Mouse (Mus musculus): ENCODE results near the gene Echs1. TPM values are rescaled to one million over a fixed set of nuclear protein-coding genes. Genes with fewer than 3 reads are reported as not detected.
A peak's percentile ranks its signal among the peaks of the same experiment; 100 is the strongest.

Echs1 gene
- total and polyA plus RNA-seq, 3 experiments: 43.3 to 72.0 (median 47.8) TPM

DNA sequence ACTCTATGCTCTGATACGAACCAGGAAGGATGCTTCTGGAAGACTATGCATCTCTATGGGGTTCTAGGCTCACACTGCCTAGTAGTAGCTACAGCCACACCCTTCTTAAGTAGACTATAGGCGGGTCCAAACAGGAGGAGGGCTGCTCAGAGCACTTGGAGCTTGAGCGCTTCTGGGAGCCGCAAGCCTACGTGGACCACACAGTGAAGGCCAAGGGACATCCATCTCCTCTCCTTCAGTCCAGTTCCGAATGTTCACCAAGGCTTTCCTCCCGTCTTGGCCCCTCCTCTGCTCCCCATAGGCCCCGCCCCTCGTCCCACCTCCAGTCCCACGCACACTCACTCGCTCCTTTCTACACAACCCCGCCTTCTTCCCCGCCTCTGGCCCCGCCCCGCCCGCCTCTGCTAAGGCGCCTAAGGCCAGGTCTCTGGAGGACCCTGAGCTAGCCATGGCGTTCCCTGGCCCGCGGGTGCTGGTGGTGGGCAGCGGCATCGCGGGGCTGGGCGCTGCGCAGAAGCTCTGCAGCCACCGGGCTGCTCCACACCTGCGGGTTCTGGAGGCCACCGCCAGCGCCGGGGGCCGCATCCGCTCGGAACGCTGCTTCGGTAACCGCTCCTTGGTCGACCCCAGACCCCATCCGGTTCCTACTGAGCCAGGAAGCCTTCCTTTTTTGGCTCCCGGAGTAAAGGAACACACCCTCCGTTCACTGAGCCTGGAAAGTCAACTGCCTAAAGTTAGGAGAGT is 9.2 kb upstream of the Echs1 start (continued):
- TF ChIP-seq HCFC1 (IDR thresholded peaks at IDR 0.05; ENCODE audit: low read depth, low read length) (peak; percentile 48; the same call in 1 of the 2 replicates), RCOR1 (conservative IDR thresholded peaks at IDR 0.05; ENCODE audit: low read depth, low read length) (no peak), BHLHE40 (IDR thresholded peaks at IDR 0.05; ENCODE audit: low read depth, low read length) (no peak), MEF2A (IDR thresholded peaks at IDR 0.05; ENCODE audit: borderline replicate concordance, low read depth, low read length) (peak; percentile 18)

DNA sequence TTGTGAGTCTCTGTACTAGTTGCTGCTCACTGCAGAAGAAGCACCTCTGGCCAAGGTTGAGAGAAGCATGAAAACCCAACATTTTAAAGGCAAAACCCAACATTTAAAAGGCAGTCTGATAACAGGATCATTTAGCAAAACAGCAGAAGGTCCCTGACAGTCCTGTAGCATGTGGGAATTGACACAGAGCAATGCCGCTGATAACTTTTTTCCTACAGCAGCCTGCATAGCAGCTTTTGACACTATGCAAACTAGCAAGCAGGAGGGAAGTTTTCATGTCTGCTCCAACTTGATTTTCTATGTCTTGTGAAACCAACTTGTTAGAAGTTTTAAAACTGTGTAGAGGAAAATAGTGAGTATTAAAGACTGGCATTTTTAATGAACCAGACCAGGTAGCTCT is 8.1 kb upstream of the Echs1 start:
- Histone ChIP-seq H3K79me2 (replicated peaks; ENCODE audit: control insufficient read depth, extremely low read depth, insufficient read depth, poor library complexity, severe bottlenecking) (peaks cover 3% of the 10 kb centered on the region), H3K4me2 (ENCODE audit: insufficient read depth, low read depth, poor library complexity, severe bottlenecking) (peak overlapping the region; percentile 72), H3K27ac (ENCODE audit: insufficient read depth, low read depth) (peak overlapping the region; percentile 93), H3K36me3 (replicated peaks in 1 of 2; ENCODE audit: control insufficient read depth in 1 of 2, insufficient read depth in 1 of 2, low read length in 1 of 2) (peaks cover 4 to 13% of the 10 kb centered on the region in 2 experiments), H3K9me3 (replicated peaks; ENCODE audit: low read length) (no peaks in the 10 kb centered on the region), H3K27me3 (replicated peaks) (no peaks in the 10 kb centered on the region), H3K4me3 (replicated peaks in 1 of 3; ENCODE audit: low read depth in 2 of 3, low read length in 2 of 3, poor library complexity in 1 of 3) (no peak overlapping the region), H3K4me1 (ENCODE audit: control insufficient read depth in 1 of 2, insufficient read depth in 2 of 2) (peaks cover 22 to 81% of the 10 kb centered on the region in 2 experiments), H3K9ac (ENCODE audit: insufficient read depth, low read depth) (peak overlapping the region; percentile 46)
- DNase-seq (ENCODE audit: extremely low read depth): no peak
- in situ Hi-C loops (cut with MboI; ENCODE audit: low pct_ligation_motif_present, low pct_unique_long_range_greater_than_20kb, low sequenced_read_pairs) (no loop called here), dilution Hi-C loops (cut with MboI; ENCODE audit: extremely low pct_ligation_motif_present, extremely low pct_unique_long_range_greater_than_20kb, low sequenced_read_pairs) (no loop called here)
- TF ChIP-seq KAT2A (IDR thresholded peaks at IDR 0.05; ENCODE audit: insufficient replicate concordance, low read length) (no peak), RAD21 (IDR thresholded peaks at IDR 0.05; ENCODE audit: low read depth, low read length) (no peak), CHD1 (IDR thresholded peaks at IDR 0.05; ENCODE audit: low read depth, low read length) (no peak), USF1 (IDR thresholded peaks at IDR 0.05; ENCODE audit: low read depth, low read length) (no peak), MYC (IDR thresholded peaks at IDR 0.05; ENCODE audit: low read depth, low read length) (no peak), NRF1 (IDR thresholded peaks at IDR 0.05; ENCODE audit: low read depth, low read length) (no peak), POLR2AphosphoS2 (IDR thresholded peaks at IDR 0.05; ENCODE audit: low read depth, low read length) (no peak), MXI1 (IDR thresholded peaks at IDR 0.05; ENCODE audit: low read depth, low read length) (peak; percentile 76; the same call in 1 of the 2 replicates), SMC3 (IDR thresholded peaks at IDR 0.05; ENCODE audit: low read depth, low read length) (no peak), MAZ (IDR thresholded peaks at IDR 0.05; ENCODE audit: low read depth, low read length) (no peak), RCOR1 (conservative IDR thresholded peaks at IDR 0.05; ENCODE audit: low read depth, low read length) (no peak), GABPA (IDR thresholded peaks at IDR 0.05; ENCODE audit: insufficient replicate concordance, low read depth, low read length) (no peak), CTCF (conservative IDR thresholded peaks at IDR 0.05 in 1 of 2, IDR thresholded peaks at IDR 0.05 in 1 of 2; ENCODE audit: low read depth in 2 of 2, low read length in 2 of 2) (no peak), MAFK (IDR thresholded peaks at IDR 0.05; ENCODE audit: insufficient replicate concordance, low read length) (no peak), TCF12 (IDR thresholded peaks at IDR 0.05; ENCODE audit: low read depth, low read length) (no peak; the same call in 1 of the 2 replicates), EP300 (IDR thresholded peaks at IDR 0.05; ENCODE audit: low read length) (peak; percentile 16; the same call in 1 of the 2 replicates), SIN3A (IDR thresholded peaks at IDR 0.05; ENCODE audit: low read length) (peak; percentile 78), JUN (IDR thresholded peaks at IDR 0.05; ENCODE audit: insufficient read depth, low read depth, low read length) (no peak), BHLHE40 (IDR thresholded peaks at IDR 0.05; ENCODE audit: low read depth, low read length) (no peak), MEF2A (IDR thresholded peaks at IDR 0.05; ENCODE audit: borderline replicate concordance, low read depth, low read length) (no peak), TBP (conservative IDR thresholded peaks at IDR 0.05; ENCODE audit: low read depth, low read length) (no peak)

Data from CH12.LX (cell line).